Mouse (Mus musculus) midbrain, embryonic 13.5 days (tissue): ENCODE results near the gene Nap1l5. TPM values are rescaled to one million over a fixed set of nuclear protein-coding genes. Genes with fewer than 3 reads are reported as not detected.

Experiments
- ATAC-seq: fragments of 200-750 bp; cut with Nextera tagmentation; 2 replicates; pipeline ENCODE4 v1.8.0; 2017; ENCODE audit warnings: mild to moderate bottlenecking, moderate TSS enrichment, moderate library complexity
- H3K27ac ChIP-seq: fragments of 300-500 bp; sonication (generic); 2 replicates; pipeline ENCODE4 v1.5.1; 2015; ENCODE audit warnings: inconsistent platforms, mild to moderate bottlenecking, moderate library complexity
- H3K27me3 ChIP-seq: fragments of 300-500 bp; sonication (generic); 2 replicates; pipeline ENCODE4 v1.6.1; 2015; ENCODE audit warnings: mild to moderate bottlenecking, inconsistent platforms
- H3K36me3 ChIP-seq: fragments of 300-500 bp; sonication (generic); 2 replicates; pipeline ENCODE4 v1.6.1; 2015; ENCODE audit warnings: mild to moderate bottlenecking, inconsistent platforms
- H3K4me1 ChIP-seq: fragments of 300-500 bp; sonication (generic); replicated peaks from 2 replicates; pipeline ENCODE4 v1.6.1; 2015; ENCODE audit warnings: inconsistent platforms
- H3K4me2 ChIP-seq: fragments of 300-500 bp; sonication (generic); replicated peaks from 2 replicates; pipeline ENCODE4 v1.6.1; 2015; ENCODE audit warnings: moderate library complexity, mild to moderate bottlenecking, inconsistent platforms
- H3K4me3 ChIP-seq: fragments of 300-500 bp; sonication (generic); replicated peaks from 2 replicates; pipeline ENCODE4 v1.5.1; 2015; ENCODE audit warnings: mild to moderate bottlenecking, inconsistent platforms
- H3K9ac ChIP-seq: fragments of 300-500 bp; sonication (generic); replicated peaks from 2 replicates; pipeline ENCODE4 v1.6.1; 2015; ENCODE audit warnings: mild to moderate bottlenecking, inconsistent platforms
- H3K9me3 ChIP-seq: fragments of 300-500 bp; sonication (generic); 2 replicates; pipeline ENCODE4 v1.6.1; 2016; ENCODE audit warnings: mild to moderate bottlenecking, inconsistent platforms
- WGBS: fragments of 180-500 bp; shearing (Covaris S2); methylation state at CpG from one replicate; pipeline ENCODE4 v1.1.7; 2015; 5-methylcytosine and 5-hydroxymethylcytosine counted together
- polyA plus RNA-seq: library from polyadenylated mRNA; unstranded; fragments of >200 nt; fragmentation: Nextera tagmentation; extraction: Ambion mirVana; gene quantifications from 2 replicates; pipeline ENCODE4 v1.2.1, GENCODE M21; 2015

Nap1l5 gene
- polyA plus RNA-seq, 1 experiment from 2014 or later: 135 TPM

DNA sequence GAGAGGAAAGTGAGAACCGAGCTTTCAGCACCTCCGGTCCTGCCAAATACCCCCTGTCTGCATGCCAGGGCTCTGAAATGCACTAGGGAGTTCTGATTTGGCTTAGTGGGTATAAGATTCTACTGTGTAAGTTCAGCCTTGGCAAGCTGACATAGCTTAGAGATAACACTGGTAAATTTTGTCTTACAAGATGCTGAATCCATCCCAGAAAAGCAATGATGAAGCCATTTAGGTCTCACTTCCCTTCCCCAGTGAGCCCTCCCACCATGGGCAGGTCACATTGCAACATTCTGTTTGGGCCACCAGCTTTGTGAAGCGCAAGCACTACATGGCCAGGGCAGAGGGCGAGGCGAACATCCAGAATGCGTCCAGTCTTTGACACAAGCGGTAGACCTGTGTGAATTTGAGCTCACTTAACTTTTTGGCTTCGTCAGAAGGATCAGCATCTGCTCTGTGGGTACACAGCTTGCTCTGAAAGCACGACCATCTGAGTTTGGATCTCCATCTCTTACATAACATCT, 23.1 kb upstream of the Nap1l5 start:
- no peak overlapping the region for H3K9ac ChIP-seq
- no peaks in the 10 kb centered on the region for H3K27me3 ChIP-seq
- H3K4me1 ChIP-seq: peaks cover 37% of the 10 kb centered on the region
- ATAC-seq: no peak
- WGBS: 91% methylated on average over 9 of the region's 9 CpGs
- H3K9me3 ChIP-seq: no peaks in the 10 kb centered on the region
- H3K4me2 ChIP-seq: no peak overlapping the region
- H3K4me3 ChIP-seq: no peak overlapping the region
- H3K36me3 ChIP-seq: no peaks in the 10 kb centered on the region
- H3K27ac ChIP-seq: no peak overlapping the region

DNA sequence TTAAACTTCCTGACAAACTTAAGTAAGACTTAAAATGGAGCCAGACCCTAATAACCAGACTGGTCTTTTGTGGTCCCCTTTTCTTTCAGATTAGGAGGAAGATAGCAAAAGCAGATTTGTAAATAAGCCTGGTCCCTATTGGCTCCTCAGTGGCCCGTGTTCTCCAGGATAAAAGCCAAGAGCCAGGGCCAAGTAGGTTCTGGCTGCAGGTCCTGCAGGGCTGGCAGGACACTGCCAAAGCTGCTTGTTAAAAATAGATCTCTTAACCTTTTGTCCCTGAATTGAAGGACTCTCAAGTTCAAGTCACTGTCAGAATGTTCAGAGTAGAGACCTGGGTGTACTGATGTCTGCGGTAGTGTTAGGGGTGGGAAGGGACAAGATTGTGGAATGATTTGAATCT, 21.0 kb upstream of the Nap1l5 start:
- Histone ChIP-seq H3K27ac (no peak overlapping the region), H3K4me2 (no peak overlapping the region), H3K4me3 (no peak overlapping the region), H3K27me3 (no peaks in the 10 kb centered on the region), H3K36me3 (no peaks in the 10 kb centered on the region), H3K4me1 (peaks cover 24% of the 10 kb centered on the region), H3K9ac (no peak overlapping the region), H3K9me3 (no peaks in the 10 kb centered on the region)
- WGBS: 74% methylated on average over 2 of the region's 2 CpGs
- ATAC-seq: no peak

DNA sequence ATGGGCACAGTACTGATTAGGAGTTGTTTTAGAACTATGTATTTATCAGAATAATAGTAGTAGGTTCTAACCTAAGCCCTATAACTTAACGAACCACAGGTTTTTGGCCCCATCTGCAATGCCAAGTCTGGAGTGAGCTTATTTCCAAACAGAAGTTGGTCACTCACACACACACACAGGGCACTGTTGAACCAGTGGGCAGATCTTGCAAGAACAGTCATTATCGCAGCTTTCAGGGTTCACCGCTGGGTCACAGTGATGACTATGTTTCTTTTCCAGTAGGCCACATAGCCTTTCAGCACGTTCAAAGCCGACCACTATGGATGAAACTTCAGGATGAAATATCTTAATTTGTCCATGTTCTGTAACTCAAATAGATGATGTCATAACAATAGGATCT, 15.6 kb upstream of the Nap1l5 start:
- Histone ChIP-seq H3K4me3 (no peak overlapping the region), H3K9ac (no peak overlapping the region), H3K27ac (no peak overlapping the region), H3K4me2 (no peak overlapping the region), H3K4me1 (0 out of 2 replicates have a peak, but pooled peaks cover 3% of the 10 kb centered on the region), H3K36me3 (peaks cover 5% of the 10 kb centered on the region; the same call in 1 of the 2 replicates), H3K9me3 (no peaks in the 10 kb centered on the region), H3K27me3 (no peaks in the 10 kb centered on the region)
- WGBS: 86% methylated on average over 5 of the region's 5 CpGs
- ATAC-seq: no peak

DNA sequence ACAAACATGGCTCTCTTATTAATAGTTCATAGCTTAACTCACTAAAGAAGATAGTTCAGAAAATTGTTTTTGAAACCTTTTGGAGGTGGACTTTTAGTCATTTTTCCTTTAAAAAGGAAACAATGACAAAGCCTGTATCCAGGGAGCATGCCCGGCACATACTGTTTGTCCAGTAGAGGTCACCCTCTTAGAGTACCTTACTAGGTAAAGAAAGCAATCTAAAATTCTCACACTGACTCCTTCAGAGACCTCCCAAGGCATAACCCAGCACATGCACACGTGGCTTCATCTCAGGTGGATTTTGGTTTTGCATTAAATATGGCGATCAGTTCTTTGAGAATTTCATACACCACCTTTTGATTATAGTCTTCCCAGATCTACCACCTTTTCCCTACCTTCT, 14.7 kb upstream of the Nap1l5 start:
- peak; percentile 75 for ATAC-seq

DNA sequence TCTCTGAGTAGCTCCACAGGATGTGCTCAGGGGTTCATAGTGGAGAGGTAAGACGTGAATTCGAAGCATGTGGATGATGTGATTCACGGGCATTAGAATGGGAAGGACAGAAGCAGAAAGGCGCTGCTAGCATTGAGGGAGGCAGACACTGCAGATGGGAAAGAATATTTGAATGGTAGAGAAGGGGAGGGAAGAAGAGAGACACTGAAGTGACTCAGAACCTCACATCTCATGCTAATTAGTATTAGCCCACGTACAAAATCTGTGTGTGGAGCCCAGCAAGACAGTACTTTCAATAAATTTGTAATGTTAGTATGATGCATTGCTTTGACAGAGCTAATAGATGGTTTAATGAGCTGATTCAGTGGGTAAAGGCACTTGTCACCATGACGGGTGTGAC, 13.9 kb upstream of the Nap1l5 start:
- ATAC-seq: no peak
- Histone ChIP-seq H3K27me3 (no peaks in the 10 kb centered on the region), H3K27ac (no peak overlapping the region), H3K36me3 (peaks cover 11% of the 10 kb centered on the region; the same call in 1 of the 2 replicates), H3K4me2 (no peak overlapping the region), H3K9me3 (no peaks in the 10 kb centered on the region), H3K4me3 (no peak overlapping the region), H3K4me1 (no peaks in the 10 kb centered on the region), H3K9ac (no peak overlapping the region)
- 82% methylated on average over 6 of the region's 6 CpGs for WGBS

More for the DNA sequence above, 14.7 kb upstream of the Nap1l5 start:
- H3K27ac ChIP-seq: no peak overlapping the region
- no peaks in the 10 kb centered on the region for H3K4me1 ChIP-seq
- H3K36me3 ChIP-seq: peaks cover 6% of the 10 kb centered on the region; the same call in 1 of the 2 replicates
- no peaks in the 10 kb centered on the region for H3K27me3 ChIP-seq
- no peak overlapping the region for H3K9ac ChIP-seq
- WGBS: 48% methylated on average over 3 of the region's 3 CpGs
- no peaks in the 10 kb centered on the region for H3K9me3 ChIP-seq
- H3K4me3 ChIP-seq: no peak overlapping the region
- H3K4me2 ChIP-seq: no peak overlapping the region

DNA sequence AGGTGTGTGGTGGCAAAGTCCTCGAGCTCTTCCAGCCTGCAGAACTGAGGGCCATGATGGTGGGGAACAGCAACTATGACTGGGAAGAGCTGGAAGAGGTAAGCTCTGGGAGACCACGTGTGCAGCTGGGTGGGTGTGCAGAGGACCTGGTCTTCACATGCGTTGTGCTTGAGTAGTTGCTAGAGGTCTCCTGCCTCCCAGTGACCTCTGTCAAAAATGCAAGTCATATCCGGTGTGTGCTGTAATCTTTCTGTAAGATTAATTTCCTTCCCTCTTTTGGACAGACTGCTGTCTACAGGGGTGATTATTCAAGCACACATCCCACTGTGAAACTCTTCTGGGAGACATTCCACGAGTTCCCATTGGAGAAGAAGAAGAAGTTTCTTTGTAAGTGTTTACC, 9.6 kb upstream of the Nap1l5 start:
- Histone ChIP-seq H3K4me2 (no peak overlapping the region), H3K27ac (no peak overlapping the region), H3K4me1 (no peaks in the 10 kb centered on the region), H3K9ac (no peak overlapping the region), H3K36me3 (peaks cover 11% of the 10 kb centered on the region; the same call in 1 of the 2 replicates), H3K9me3 (no peaks in the 10 kb centered on the region), H3K27me3 (no peaks in the 10 kb centered on the region), H3K4me3 (no peak overlapping the region)
- ATAC-seq: no peak
- WGBS: 88% methylated on average over 5 of the region's 5 CpGs

DNA sequence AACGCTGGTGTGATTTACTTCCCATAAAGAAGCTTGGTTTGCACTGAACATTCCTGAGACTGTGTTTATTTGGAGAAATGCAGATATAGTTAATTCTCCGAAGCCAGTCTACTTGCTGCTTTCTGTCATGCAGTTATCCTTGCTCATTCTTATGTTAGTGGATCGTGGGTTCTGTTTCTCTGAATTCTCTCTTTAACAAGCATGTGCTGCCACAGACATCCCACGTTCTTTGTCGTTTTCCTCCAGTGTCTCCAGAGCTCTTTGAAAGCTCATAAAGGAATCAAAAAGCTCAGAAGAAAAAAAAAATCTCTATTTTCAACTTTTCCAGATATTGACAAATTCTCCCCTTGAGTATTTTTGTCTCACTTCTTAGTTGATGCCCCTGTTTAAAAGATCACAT, 7.1 kb upstream of the Nap1l5 start:
- H3K4me2 ChIP-seq: no peak overlapping the region
- no peaks in the 10 kb centered on the region for H3K9me3 ChIP-seq
- no peak overlapping the region for H3K27ac ChIP-seq
- WGBS: 78% methylated on average over 5 of the region's 5 CpGs
- H3K4me3 ChIP-seq: no peak overlapping the region
- no peaks in the 10 kb centered on the region for H3K27me3 ChIP-seq
- no peaks in the 10 kb centered on the region for H3K4me1 ChIP-seq
- peaks cover 6% of the 10 kb centered on the region; the same call in 1 of the 2 replicates for H3K36me3 ChIP-seq
- H3K9ac ChIP-seq: no peak overlapping the region
- ATAC-seq: no peak

DNA sequence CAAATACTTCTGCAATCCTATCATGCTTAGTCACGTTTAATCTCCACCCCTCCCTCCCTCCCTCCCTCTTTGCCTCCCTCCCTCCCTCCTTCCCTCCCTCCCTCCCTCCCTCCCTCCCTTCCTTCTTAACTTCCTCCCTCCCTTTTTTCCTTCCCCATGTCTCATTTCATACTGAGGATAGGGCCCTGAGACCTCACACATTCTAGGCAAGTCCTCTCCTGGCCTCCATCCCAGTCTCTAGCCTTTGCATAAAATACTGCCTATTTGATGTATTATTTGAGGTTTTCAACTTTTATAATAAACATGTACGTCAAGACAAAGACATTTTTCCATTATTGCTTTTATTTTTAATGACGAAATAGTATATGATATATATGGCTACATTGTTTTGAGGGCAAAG, 6.7 kb upstream of the Nap1l5 start:
- Histone ChIP-seq H3K9me3 (no peaks in the 10 kb centered on the region), H3K27me3 (no peaks in the 10 kb centered on the region), H3K36me3 (peaks cover 6% of the 10 kb centered on the region; the same call in 1 of the 2 replicates), H3K9ac (no peak overlapping the region), H3K4me1 (no peaks in the 10 kb centered on the region), H3K4me3 (no peak overlapping the region), H3K4me2 (no peak overlapping the region), H3K27ac (no peak overlapping the region)
- WGBS: 75% methylated on average over 3 of the region's 3 CpGs
- no peak for ATAC-seq

DNA sequence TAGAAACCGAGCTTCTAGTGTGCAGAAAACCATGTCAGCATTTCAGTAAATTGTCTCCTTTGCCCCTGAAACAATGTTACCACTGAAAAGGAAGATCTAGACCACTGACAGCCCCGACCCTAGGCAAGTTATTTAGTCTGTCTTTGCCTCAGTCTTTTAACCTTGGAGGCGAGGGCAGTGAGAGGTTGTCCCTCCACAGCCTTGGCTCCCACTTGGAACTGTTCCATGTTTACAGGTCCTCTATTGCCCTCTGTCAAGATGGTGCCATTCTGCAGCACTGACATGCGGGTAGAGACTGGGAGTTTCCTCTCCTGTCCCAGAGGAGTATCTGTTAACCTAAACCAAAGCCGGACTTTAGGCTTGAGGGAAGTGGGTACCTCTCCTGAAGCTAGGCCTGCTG, 6.0 kb upstream of the Nap1l5 start:
- H3K4me2 ChIP-seq: no peak overlapping the region
- no peaks in the 10 kb centered on the region for H3K27me3 ChIP-seq
- no peaks in the 10 kb centered on the region for H3K4me1 ChIP-seq
- no peaks in the 10 kb centered on the region for H3K9me3 ChIP-seq
- H3K4me3 ChIP-seq: no peak overlapping the region
- no peak overlapping the region for H3K27ac ChIP-seq
- H3K36me3 ChIP-seq: peaks cover 6% of the 10 kb centered on the region; the same call in 1 of the 2 replicates
- WGBS: 82% methylated on average over 5 of the region's 5 CpGs
- H3K9ac ChIP-seq: no peak overlapping the region
- no peak for ATAC-seq

DNA sequence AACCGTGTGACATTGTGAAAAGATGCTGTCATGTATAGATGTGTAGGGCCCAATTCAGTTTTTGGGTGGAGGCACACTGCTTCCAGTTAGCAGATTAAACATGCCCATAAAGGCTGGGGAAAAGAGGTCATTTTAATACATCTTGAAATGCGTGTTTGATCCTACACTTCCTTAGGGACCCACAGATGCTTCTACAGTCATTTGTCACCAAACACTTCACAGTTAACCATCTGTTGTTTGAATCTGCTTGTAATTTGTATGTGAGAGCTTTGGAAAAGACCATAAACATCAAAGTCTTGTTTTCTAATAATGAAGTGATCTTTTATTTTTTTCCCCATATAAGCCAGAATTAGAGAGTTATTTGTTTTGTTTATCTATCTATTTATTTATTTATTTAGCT, 915 bp upstream of the Nap1l5 start:
- no peak for ATAC-seq
- peak overlapping the region; percentile 75; the same call in 1 of the 2 replicates for H3K27ac ChIP-seq
- WGBS: 66% methylated on average over 2 of the region's 2 CpGs

DNA sequence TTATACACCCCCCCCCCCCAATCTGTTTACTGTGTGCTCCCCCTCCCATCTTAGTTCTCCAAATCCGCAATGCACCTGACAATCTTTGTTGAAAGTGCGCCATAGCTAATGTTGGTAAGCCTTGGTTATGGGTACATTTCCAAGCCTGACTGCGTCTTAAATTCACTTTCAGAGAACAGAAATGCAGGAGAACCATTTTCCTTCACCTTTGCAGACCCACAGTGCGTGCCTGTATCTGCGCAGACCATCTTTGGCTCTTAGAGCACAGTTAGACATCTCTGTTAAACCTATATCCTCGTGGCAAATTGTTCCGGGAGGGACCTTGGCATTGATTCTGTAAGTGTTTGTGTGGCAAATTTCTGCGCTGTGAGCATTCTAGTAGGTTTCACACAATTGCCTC, 460 bp upstream of the Nap1l5 start:
- H3K27ac ChIP-seq: peak overlapping the region; percentile 75
- peak overlapping the region; percentile 54 for H3K4me3 ChIP-seq
- H3K9ac ChIP-seq: no peak overlapping the region
- peaks cover 15% of the 10 kb centered on the region for H3K36me3 ChIP-seq
- WGBS: 74% methylated on average over 8 of the region's 8 CpGs
- H3K27me3 ChIP-seq: no peaks in the 10 kb centered on the region
- peaks cover 11% of the 10 kb centered on the region for H3K4me1 ChIP-seq
- peaks cover 19% of the 10 kb centered on the region for H3K9me3 ChIP-seq
- ATAC-seq: no peak
- peak overlapping the region; percentile 68 for H3K4me2 ChIP-seq

More for the DNA sequence above, 915 bp upstream of the Nap1l5 start:
- H3K9me3 ChIP-seq: peaks cover 19% of the 10 kb centered on the region
- H3K4me1 ChIP-seq: peaks cover 10% of the 10 kb centered on the region; the same call in 1 of the 2 replicates
- peak overlapping the region; percentile 68 for H3K4me2 ChIP-seq
- no peak overlapping the region for H3K9ac ChIP-seq
- H3K36me3 ChIP-seq: peaks cover 15% of the 10 kb centered on the region
- H3K27me3 ChIP-seq: no peaks in the 10 kb centered on the region
- H3K4me3 ChIP-seq: no peak overlapping the region

DNA sequence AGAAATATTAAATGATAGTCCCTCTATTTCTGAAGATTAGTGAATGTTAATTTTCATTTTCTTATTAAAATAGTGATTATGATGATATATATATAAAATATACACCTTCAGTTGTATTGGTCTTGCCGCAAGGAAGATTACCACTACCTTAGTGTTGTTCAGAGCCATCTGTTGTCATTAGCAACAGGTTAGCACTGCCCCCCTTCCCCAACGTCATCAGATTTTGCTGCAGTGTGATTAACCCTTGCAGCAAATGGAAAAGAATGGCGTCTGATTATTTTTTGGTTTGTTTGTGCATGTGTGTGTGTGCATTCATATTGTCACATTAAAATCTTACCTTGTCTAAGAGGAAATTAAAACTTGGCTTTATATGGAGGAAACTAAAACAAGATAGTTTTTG, 2.3 kb downstream of the Nap1l5 start:
- H3K27me3 ChIP-seq: no peaks in the 10 kb centered on the region
- WGBS: 53% methylated on average over 3 of the region's 3 CpGs
- ATAC-seq: no peak

DNA sequence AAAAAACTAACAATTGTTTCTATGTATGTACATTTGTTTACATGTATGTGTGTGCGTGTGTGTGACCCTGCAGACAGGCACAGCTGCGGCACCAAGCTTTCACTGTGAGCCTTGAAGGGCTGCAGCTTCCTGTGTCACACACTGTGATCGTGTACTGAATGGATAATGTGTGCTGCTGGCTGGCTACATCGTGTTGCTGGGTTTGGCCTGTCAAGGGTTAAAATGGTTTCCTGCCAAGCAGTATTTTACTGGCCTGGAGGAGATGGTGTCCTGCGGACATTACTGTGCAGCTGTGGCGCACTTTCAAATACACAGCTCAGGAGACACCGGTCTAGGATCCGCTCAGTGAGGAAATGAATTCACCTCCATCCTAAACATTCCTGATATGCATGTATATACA, 3.7 kb downstream of the Nap1l5 start:
- H3K36me3 ChIP-seq: peaks cover 15% of the 10 kb centered on the region
- peak overlapping the region; percentile 32; the same call in 1 of the 2 replicates for H3K9ac ChIP-seq
- peaks cover 19% of the 10 kb centered on the region for H3K9me3 ChIP-seq
- no peak overlapping the region for H3K4me3 ChIP-seq
- H3K27ac ChIP-seq: peak overlapping the region; percentile 65
- no peaks in the 10 kb centered on the region for H3K27me3 ChIP-seq
- 23% methylated on average over 8 of the region's 8 CpGs for WGBS
- peak; percentile 88 for ATAC-seq
- H3K4me1 ChIP-seq: peaks cover 18% of the 10 kb centered on the region
- H3K4me2 ChIP-seq: peak overlapping the region; percentile 36

More for the DNA sequence above, 2.3 kb downstream of the Nap1l5 start:
- no peak overlapping the region for H3K27ac ChIP-seq
- peaks cover 19% of the 10 kb centered on the region for H3K9me3 ChIP-seq
- no peak overlapping the region for H3K4me2 ChIP-seq
- H3K4me3 ChIP-seq: no peak overlapping the region
- peaks cover 18% of the 10 kb centered on the region for H3K4me1 ChIP-seq
- peaks cover 15% of the 10 kb centered on the region for H3K36me3 ChIP-seq
- H3K9ac ChIP-seq: no peak overlapping the region
